Mouse (Mus musculus): ENCODE data around the gene Sirt2. TPM values are rescaled to one million over a fixed set of nuclear protein-coding genes. Genes with fewer than 3 reads are reported as not detected.

Gene Sirt2
- total RNA-seq (2014; fragmentation: Nextera tagmentation) (50.1 and 60.0 TPM in 2 replicates), total RNA-seq (2017) (34.1 and 36.4 TPM in 2 replicates), polyA plus RNA-seq (2012) (103 and 114 TPM in 2 replicates)

DNA sequence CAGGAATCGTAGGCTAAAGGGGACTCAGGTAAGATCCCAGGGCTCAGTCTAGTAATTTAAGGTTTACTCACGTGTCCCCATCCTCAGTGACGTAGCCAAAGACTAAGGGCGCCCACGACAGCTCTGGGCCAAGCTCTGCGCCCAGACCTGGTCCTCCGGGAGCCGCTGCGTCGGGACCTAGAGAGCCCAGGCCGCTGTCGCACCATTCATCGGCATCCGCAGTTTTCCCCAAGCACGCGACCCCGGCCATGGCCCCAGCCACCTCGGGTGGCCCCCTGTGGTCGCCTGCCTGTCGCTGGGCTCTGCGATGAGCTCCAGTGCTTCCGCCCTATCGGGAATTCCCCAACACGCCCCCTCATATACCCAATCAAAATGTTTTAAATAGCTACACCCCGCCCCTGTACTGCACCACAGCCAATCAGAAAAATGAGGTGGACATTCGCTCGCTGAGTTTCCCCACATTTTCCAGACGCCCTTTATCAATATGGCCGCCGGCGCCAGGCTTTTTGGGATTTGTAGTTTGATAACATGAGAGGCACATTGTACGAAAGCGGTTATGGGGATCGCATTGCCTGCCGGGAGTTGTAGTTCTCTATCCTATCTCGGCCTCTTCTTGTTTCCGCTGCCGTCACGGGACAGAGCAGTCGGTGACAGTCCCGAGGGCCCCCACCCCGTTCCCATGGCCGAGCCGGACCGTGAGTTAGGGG, at the start of gene Sirt2:
TSS of gene Sirt2 (plus strand) at position 563 of the 707 bp plus-strand sequence.
- ATAC-seq (ENCODE audit: extremely low read depth, insufficient number of reproducible peaks, low FRiP score, poor library complexity, severe bottlenecking) = peak; percentile 97
- Histone ChIP-seq H3K27me3 (ENCODE audit: insufficient read depth, low read length) (no peaks in the 10 kb centered on the region), H3K4me1 (ENCODE audit: insufficient read depth, low read depth, low read length) (peaks cover 44% of the 10 kb centered on the region), H3K4me3 (ENCODE audit: low read depth, low read length) (peak within 1 kb of the TSS; percentile 89), H3K9me3 (replicated peaks) (no peaks in the 10 kb centered on the region), H3K36me3 (replicated peaks) (peaks cover 35% of the 10 kb centered on the region)
- TF ChIP-seq POLR2AphosphoS5 (IDR thresholded peaks at IDR 0.05; ENCODE audit: insufficient replicate concordance, low read depth, low read length) (no peak), GATA2 (IDR thresholded peaks at IDR 0.05; ENCODE audit: borderline replicate concordance, low read depth, low read length) (no peak)
- peak; percentile 99 for DNase-seq (ENCODE audit: low spot score)

DNA sequence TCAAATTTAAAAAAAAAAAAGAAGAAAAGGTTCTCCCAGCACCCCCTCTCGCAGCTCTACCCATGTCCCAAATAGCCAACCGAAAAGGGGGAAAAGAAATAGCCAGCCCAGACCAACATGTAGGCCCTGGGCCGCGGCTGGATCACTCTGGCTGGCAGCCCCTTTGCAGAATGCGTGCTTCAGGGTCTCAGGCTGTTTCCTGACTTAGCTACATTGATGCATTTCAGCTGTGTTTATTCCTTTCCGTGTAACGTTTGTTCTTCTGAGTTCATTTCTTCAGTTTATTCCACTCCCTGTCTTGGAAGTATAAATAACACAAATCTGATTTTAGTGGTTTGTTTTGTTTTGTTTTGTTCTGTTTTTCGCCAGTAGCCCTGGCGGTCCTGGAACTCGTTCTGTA, 48.8 kb upstream of the Sirt2 start:
- no peak for ATAC-seq (ENCODE audit: extremely low read depth, insufficient number of reproducible peaks, low FRiP score, poor library complexity, severe bottlenecking)
- no peaks in the 10 kb centered on the region for H3K4me1 ChIP-seq (ENCODE audit: insufficient read depth, low read depth, low read length)
- TF ChIP-seq CTCF (IDR thresholded peaks at IDR 0.05; ENCODE audit: low read depth, low read length) (no peak), GATA1 (IDR thresholded peaks at IDR 0.05; ENCODE audit: borderline replicate concordance, low read length) (no peak), TAL1 (conservative IDR thresholded peaks at IDR 0.05; ENCODE audit: low read depth, low read length) (no peak), POLR2AphosphoS5 (IDR thresholded peaks at IDR 0.05; ENCODE audit: insufficient replicate concordance, low read depth, low read length) (no peak), GATA2 (IDR thresholded peaks at IDR 0.05; ENCODE audit: borderline replicate concordance, low read depth, low read length) (no peak)

DNA sequence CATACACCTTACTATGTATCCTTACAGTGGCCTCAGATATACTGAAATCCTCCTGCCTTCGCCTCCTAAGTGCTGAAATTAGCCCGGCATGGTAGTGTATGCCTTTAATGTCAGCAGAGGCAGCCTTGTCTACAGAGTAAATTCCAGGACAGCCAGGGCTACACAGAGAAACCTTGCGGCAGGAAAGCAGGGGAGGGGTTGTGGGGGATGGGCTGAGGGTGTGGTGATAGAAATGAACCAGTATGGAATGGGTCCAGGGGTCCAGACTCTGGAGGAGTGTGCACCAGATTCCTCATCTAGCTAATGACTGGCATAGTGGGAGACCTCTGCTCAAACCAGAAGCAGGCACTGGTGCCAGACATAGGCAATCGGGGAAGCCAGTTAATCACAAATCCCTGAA, 47.4 kb upstream of the Sirt2 start:
- no peaks in the 10 kb centered on the region for H3K9me3 ChIP-seq (replicated peaks)
- H3K4me1 ChIP-seq (ENCODE audit: insufficient read depth, low read depth, low read length) = no peaks in the 10 kb centered on the region
- no peaks in the 10 kb centered on the region; the same call in 1 of the 2 replicates for H3K27me3 ChIP-seq (ENCODE audit: insufficient read depth, low read length)
- no peak for TF ChIP-seq GATA2 (IDR thresholded peaks at IDR 0.05; ENCODE audit: borderline replicate concordance, low read depth, low read length)
- no peak for TF ChIP-seq POLR2AphosphoS5 (IDR thresholded peaks at IDR 0.05; ENCODE audit: insufficient replicate concordance, low read depth, low read length)
- TF ChIP-seq TAL1 (conservative IDR thresholded peaks at IDR 0.05; ENCODE audit: low read depth, low read length) = no peak
- TF ChIP-seq CTCF (IDR thresholded peaks at IDR 0.05; ENCODE audit: low read depth, low read length) = no peak
- TF ChIP-seq GATA1 (IDR thresholded peaks at IDR 0.05; ENCODE audit: borderline replicate concordance, low read length) = no peak
- no peaks in the 10 kb centered on the region for H3K36me3 ChIP-seq (replicated peaks)
- ATAC-seq (ENCODE audit: extremely low read depth, insufficient number of reproducible peaks, low FRiP score, poor library complexity, severe bottlenecking) = no peak
- no peak overlapping the region for H3K4me3 ChIP-seq (ENCODE audit: low read depth, low read length)
- no peak for DNase-seq (ENCODE audit: low spot score)

More for the DNA sequence above, 48.8 kb upstream of the Sirt2 start:
- H3K9me3 ChIP-seq (replicated peaks) = no peaks in the 10 kb centered on the region
- H3K27me3 ChIP-seq (ENCODE audit: insufficient read depth, low read length) = no peaks in the 10 kb centered on the region; the same call in 1 of the 2 replicates
- no peak overlapping the region for H3K4me3 ChIP-seq (ENCODE audit: low read depth, low read length)
- no peaks in the 10 kb centered on the region for H3K36me3 ChIP-seq (replicated peaks)
- DNase-seq (ENCODE audit: low spot score) = no peak

DNA sequence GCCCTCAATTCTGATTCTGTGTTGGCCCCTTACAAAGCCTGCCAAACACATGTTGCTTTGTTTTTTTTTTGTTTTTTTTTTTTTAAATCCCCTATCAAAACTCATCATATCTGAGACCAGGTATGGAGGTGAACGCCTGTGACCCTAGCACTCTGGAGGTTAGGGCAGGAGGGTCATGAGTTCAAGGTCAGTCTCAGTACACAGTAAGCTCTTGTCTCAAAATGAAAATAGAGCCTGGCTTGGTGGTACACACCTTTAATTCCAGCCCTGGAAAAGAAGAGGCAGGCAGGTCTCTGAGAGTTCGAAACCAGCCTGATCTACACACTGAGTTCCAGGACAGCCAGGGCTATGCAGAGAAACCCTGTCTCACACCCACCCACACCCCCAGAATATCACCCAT, 46.9 kb upstream of the Sirt2 start:
- ATAC-seq (ENCODE audit: extremely low read depth, insufficient number of reproducible peaks, low FRiP score, poor library complexity, severe bottlenecking) = no peak
- TF ChIP-seq POLR2AphosphoS5 (IDR thresholded peaks at IDR 0.05; ENCODE audit: insufficient replicate concordance, low read depth, low read length) = no peak
- no peak for TF ChIP-seq CTCF (IDR thresholded peaks at IDR 0.05; ENCODE audit: low read depth, low read length)
- no peak for TF ChIP-seq GATA1 (IDR thresholded peaks at IDR 0.05; ENCODE audit: borderline replicate concordance, low read length)
- no peak for TF ChIP-seq TAL1 (conservative IDR thresholded peaks at IDR 0.05; ENCODE audit: low read depth, low read length)
- TF ChIP-seq GATA2 (IDR thresholded peaks at IDR 0.05; ENCODE audit: borderline replicate concordance, low read depth, low read length) = no peak
- no peaks in the 10 kb centered on the region for H3K4me1 ChIP-seq (ENCODE audit: insufficient read depth, low read depth, low read length)
- H3K27me3 ChIP-seq (ENCODE audit: insufficient read depth, low read length) = no peaks in the 10 kb centered on the region; the same call in 1 of the 2 replicates
- peaks cover 2% of the 10 kb centered on the region for H3K9me3 ChIP-seq (replicated peaks)
- DNase-seq (ENCODE audit: low spot score) = no peak
- no peak overlapping the region for H3K4me3 ChIP-seq (ENCODE audit: low read depth, low read length)
- H3K36me3 ChIP-seq (replicated peaks) = no peaks in the 10 kb centered on the region

GRCm38 (mm10) chr7:28720753-28721537, 45.6 kb upstream of the Sirt2 start:
- ATAC-seq (ENCODE audit: extremely low read depth, insufficient number of reproducible peaks, low FRiP score, poor library complexity, severe bottlenecking) = no peak
- peaks cover 4% of the 10 kb centered on the region for H3K9me3 ChIP-seq (replicated peaks)
- H3K4me1 ChIP-seq (ENCODE audit: insufficient read depth, low read depth, low read length) = no peaks in the 10 kb centered on the region
- H3K27me3 ChIP-seq (ENCODE audit: insufficient read depth, low read length) = no peaks in the 10 kb centered on the region; the same call in 1 of the 2 replicates
- no peak overlapping the region for H3K4me3 ChIP-seq (ENCODE audit: low read depth, low read length)
- TF ChIP-seq TAL1 (conservative IDR thresholded peaks at IDR 0.05; ENCODE audit: low read depth, low read length) = no peak
- no peak for TF ChIP-seq GATA2 (IDR thresholded peaks at IDR 0.05; ENCODE audit: borderline replicate concordance, low read depth, low read length)
- no peak for TF ChIP-seq GATA1 (IDR thresholded peaks at IDR 0.05; ENCODE audit: borderline replicate concordance, low read length)
- no peak for TF ChIP-seq CTCF (IDR thresholded peaks at IDR 0.05; ENCODE audit: low read depth, low read length)
- TF ChIP-seq POLR2AphosphoS5 (IDR thresholded peaks at IDR 0.05; ENCODE audit: insufficient replicate concordance, low read depth, low read length) = no peak
- no peak for DNase-seq (ENCODE audit: low spot score)
- no peaks in the 10 kb centered on the region for H3K36me3 ChIP-seq (replicated peaks)

DNA sequence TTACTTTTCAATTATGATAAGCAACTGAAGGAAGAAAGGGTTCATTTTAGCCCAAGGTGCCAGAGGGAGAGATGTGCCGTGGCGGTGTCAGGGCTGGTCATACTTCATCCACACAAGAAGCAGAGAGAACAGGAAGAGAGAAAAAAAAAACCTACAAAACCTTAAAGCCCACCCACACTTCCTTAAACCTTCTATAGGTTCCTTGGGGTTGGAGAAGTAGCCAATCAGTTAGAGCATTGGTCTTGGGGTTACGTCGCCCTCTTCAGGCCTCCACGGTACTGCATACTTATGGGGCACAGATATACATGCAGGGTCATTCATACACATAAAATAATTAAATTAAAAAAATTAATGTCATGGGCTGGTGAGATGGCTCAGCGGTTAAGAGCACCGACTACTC, 44.5 kb upstream of the Sirt2 start:
- TF ChIP-seq GATA1 (IDR thresholded peaks at IDR 0.05; ENCODE audit: borderline replicate concordance, low read length) = no peak
- TF ChIP-seq CTCF (IDR thresholded peaks at IDR 0.05; ENCODE audit: low read depth, low read length) = no peak
- no peak for TF ChIP-seq POLR2AphosphoS5 (IDR thresholded peaks at IDR 0.05; ENCODE audit: insufficient replicate concordance, low read depth, low read length)
- no peak for TF ChIP-seq TAL1 (conservative IDR thresholded peaks at IDR 0.05; ENCODE audit: low read depth, low read length)
- TF ChIP-seq GATA2 (IDR thresholded peaks at IDR 0.05; ENCODE audit: borderline replicate concordance, low read depth, low read length) = no peak
- DNase-seq (ENCODE audit: low spot score) = no peak
- Histone ChIP-seq H3K4me3 (ENCODE audit: low read depth, low read length) (no peak overlapping the region), H3K9me3 (replicated peaks) (peaks cover 4% of the 10 kb centered on the region), H3K36me3 (replicated peaks) (no peaks in the 10 kb centered on the region), H3K4me1 (ENCODE audit: insufficient read depth, low read depth, low read length) (no peaks in the 10 kb centered on the region), H3K27me3 (ENCODE audit: insufficient read depth, low read length) (no peaks in the 10 kb centered on the region)
- ATAC-seq (ENCODE audit: extremely low read depth, insufficient number of reproducible peaks, low FRiP score, poor library complexity, severe bottlenecking) = no peak

All from G1E (cell line).